Mouse (Mus musculus) heart, embryonic 16.5 days (tissue): ENCODE results near the gene Taok3. TPM values are rescaled to one million over a fixed set of nuclear protein-coding genes. Genes with fewer than 3 reads are reported as not detected.

Experiments
- ATAC-seq: fragments of 200-750 bp; cut with Nextera tagmentation; replicated peaks from 2 replicates; pipeline ENCODE4 v1.8.0; 2017; ENCODE audit warnings: moderate number of reproducible peaks; ENCODE audit not compliant: insufficient read depth, low FRiP score; ENCODE audit errors: extremely low read depth
- H3K27ac ChIP-seq: fragments of 300-500 bp; sonication (generic); 2 replicates; pipeline ENCODE4 v1.5.1; 2014; ENCODE audit warnings: mild to moderate bottlenecking, low read length, control low read depth, moderate library complexity
- H3K27me3 ChIP-seq: fragments of 300-500 bp; sonication (generic); 2 replicates; pipeline ENCODE4 v1.6.1; 2014; ENCODE audit warnings: low read length, mixed read lengths; ENCODE audit not compliant: control insufficient read depth, insufficient read depth
- H3K36me3 ChIP-seq: fragments of 300-500 bp; sonication (generic); 2 replicates; pipeline ENCODE4 v1.6.1; 2014; ENCODE audit not compliant: control insufficient read depth, insufficient read depth
- H3K4me1 ChIP-seq: fragments of 300-500 bp; sonication (generic); 2 replicates; pipeline ENCODE4 v1.6.1; 2014; ENCODE audit warnings: low read length, mixed read lengths; ENCODE audit not compliant: control insufficient read depth, insufficient read depth
- H3K4me2 ChIP-seq: fragments of 300-500 bp; sonication (generic); 2 replicates; pipeline ENCODE4 v1.6.1; 2014; ENCODE audit warnings: low read depth, mild to moderate bottlenecking, control low read depth, low read length
- H3K4me3 ChIP-seq: fragments of 300-500 bp; sonication (generic); 2 replicates; pipeline ENCODE4 v1.5.1; 2014; ENCODE audit warnings: mild to moderate bottlenecking, control low read depth, low read length
- H3K9ac ChIP-seq: fragments of 300-500 bp; sonication (generic); 2 replicates; pipeline ENCODE4 v1.6.1; 2014; ENCODE audit warnings: low read length, control low read depth
- H3K9me3 ChIP-seq: fragments of 300-500 bp; sonication (generic); replicated peaks from 2 replicates; pipeline ENCODE4 v1.6.1; 2016; ENCODE audit warnings: low read length; ENCODE audit not compliant: control insufficient read depth
- WGBS: fragments of 180-500 bp; shearing (Covaris S2); extraction: QIAGEN DNeasy Blood & Tissue Kit; methylation state at CpG from one replicate; pipeline ENCODE4 v1.1.7; 2014; 5-methylcytosine and 5-hydroxymethylcytosine counted together
- polyA plus RNA-seq: library from polyadenylated mRNA; unstranded; fragments of >200 nt; fragmentation: Nextera tagmentation; extraction: Ambion mirVana; gene quantifications from 2 replicates; pipeline ENCODE4 v1.2.1, GENCODE M21; 2015

Taok3 gene
- polyA plus RNA-seq, 1 experiment from 2014 or later: 19.2 TPM

DNA sequence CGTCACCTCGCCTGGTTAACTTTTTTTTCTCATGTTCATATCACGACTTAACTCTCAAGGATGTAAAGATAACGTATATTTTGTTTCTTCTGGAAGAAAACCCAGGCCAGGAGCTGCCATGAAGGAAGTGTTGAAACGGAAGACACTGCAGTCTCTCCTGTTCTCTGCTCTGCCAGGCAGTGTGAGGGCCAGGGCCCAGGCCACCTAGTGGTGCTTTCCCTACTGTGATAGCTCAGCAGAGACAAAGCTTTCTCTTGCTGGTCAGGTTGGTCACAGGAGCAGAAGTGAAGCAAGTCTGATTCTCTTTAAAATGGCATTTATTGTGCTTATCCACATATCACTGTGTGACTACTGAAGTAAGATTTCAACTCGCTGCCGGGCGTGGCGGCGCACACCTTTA lies 161.6 kb downstream of the Taok3 start:
- 91% methylated on average over 10 of the region's 10 CpGs for WGBS
- Histone ChIP-seq H3K36me3 (peaks cover 13% of the 10 kb centered on the region), H3K4me3 (no peak overlapping the region), H3K4me1 (peaks cover 28% of the 10 kb centered on the region), H3K9me3 (no peaks in the 10 kb centered on the region), H3K27me3 (no peaks in the 10 kb centered on the region), H3K27ac (no peak overlapping the region), H3K9ac (no peak overlapping the region), H3K4me2 (no peak overlapping the region)
- no peak for ATAC-seq

DNA sequence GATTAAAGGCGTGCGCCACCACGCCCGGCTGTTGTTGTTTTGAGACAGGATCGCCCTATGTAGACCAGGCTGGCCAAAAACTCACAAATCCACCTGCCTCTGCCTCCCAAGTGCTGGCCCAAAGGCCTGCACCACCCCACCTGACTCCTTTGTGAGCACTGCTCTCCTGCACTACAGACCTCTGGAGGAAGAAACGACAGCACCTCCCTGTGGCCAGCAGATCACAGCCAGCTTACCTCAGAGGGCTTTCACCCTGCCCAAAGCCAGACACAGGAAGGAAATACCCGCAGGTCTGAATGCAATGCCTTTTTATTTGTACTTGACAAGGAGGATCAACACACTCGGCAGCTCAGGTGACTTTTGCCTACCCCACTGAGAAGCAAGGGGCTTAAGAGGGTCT lies 162.4 kb downstream of the Taok3 start:
- Histone ChIP-seq H3K4me2 (no peak overlapping the region), H3K9me3 (no peaks in the 10 kb centered on the region), H3K4me1 (peaks cover 28% of the 10 kb centered on the region), H3K27me3 (no peaks in the 10 kb centered on the region), H3K4me3 (no peak overlapping the region), H3K36me3 (peaks cover 13% of the 10 kb centered on the region), H3K9ac (no peak overlapping the region), H3K27ac (no peak overlapping the region)
- no peak for ATAC-seq
- WGBS: 78% methylated on average over 8 of the region's 8 CpGs

DNA sequence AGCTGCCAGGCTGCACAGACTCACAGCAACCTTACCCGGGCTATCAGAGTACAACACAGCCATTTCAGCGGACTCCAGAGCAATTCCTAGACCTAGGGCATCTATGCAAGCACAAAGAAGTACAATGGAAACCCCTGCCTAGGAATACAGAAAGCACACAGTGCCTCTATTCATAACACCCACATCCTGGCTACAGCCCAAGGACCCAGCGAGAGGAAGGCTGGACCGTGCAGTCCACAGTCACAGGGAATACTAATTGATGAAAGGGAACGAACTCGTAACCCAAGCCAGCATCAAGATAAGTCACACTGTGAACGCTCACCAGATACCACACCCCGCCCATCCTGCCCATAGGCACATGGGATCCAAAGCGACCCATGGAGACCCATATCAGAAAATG lies 164.1 kb downstream of the Taok3 start:
- no peak overlapping the region for H3K4me2 ChIP-seq
- H3K27me3 ChIP-seq: no peaks in the 10 kb centered on the region
- H3K9me3 ChIP-seq: no peaks in the 10 kb centered on the region
- H3K4me3 ChIP-seq: no peak overlapping the region
- ATAC-seq: no peak
- no peak overlapping the region for H3K9ac ChIP-seq
- no peak overlapping the region for H3K27ac ChIP-seq
- 69% methylated on average over 9 of the region's 9 CpGs for WGBS
- H3K36me3 ChIP-seq: peaks cover 13% of the 10 kb centered on the region
- peaks cover 35% of the 10 kb centered on the region for H3K4me1 ChIP-seq

DNA sequence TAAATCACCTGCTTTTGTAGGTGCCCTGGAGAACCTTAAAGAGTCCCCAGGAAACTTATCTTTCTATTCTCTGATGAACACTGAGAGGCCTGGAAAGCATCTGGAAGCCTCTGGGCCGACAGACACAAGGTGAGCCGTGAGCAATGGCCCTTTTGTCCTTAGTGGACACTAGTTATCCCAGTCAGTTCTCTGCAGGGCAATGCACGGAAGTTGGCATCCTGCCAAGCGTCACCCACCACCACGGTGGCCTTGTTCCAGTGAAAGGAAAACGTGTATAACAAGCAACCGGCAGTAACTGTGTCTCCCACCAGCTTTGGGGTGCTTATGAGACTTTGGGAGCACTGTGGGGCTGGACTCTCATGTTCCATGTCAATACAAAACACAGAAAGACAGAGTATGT lies 164.8 kb downstream of the Taok3 start:
- Histone ChIP-seq H3K4me2 (no peak overlapping the region), H3K9me3 (no peaks in the 10 kb centered on the region), H3K36me3 (peaks cover 13% of the 10 kb centered on the region), H3K27ac (no peak overlapping the region), H3K4me1 (peaks cover 30% of the 10 kb centered on the region), H3K4me3 (no peak overlapping the region), H3K27me3 (no peaks in the 10 kb centered on the region), H3K9ac (no peak overlapping the region; the same call in 1 of the 2 replicates)
- 37% methylated on average over 7 of the region's 7 CpGs for WGBS
- no peak for ATAC-seq

DNA sequence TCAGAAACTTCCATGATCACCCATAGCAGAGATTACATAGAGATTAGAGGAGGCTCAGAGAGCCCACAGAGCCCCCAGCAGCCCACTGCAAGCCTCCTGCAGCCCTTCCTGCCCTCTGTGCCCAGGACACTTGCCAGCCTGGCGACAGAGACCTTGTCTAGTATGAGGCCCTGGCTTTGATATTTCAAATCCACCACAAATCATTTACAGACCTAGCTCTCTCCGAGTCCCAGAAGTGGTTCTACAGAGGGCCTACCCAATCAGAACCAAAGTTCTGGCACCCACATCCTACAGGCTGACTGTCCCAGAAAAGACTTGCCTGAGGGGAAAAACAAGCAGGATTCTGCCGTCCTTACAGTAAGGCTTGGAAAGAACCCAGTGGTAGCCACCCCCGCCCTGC lies 165.3 kb downstream of the Taok3 start:
- no peak overlapping the region for H3K4me3 ChIP-seq
- peaks cover 13% of the 10 kb centered on the region for H3K36me3 ChIP-seq
- no peak overlapping the region; the same call in 1 of the 2 replicates for H3K9ac ChIP-seq
- H3K9me3 ChIP-seq: 0 out of 2 replicates have a peak, but pooled peaks cover 2% of the 10 kb centered on the region
- H3K27ac ChIP-seq: no peak overlapping the region
- H3K4me2 ChIP-seq: no peak overlapping the region
- no peak for ATAC-seq
- H3K4me1 ChIP-seq: peaks cover 25% of the 10 kb centered on the region
- 82% methylated on average over 4 of the region's 4 CpGs for WGBS
- no peaks in the 10 kb centered on the region for H3K27me3 ChIP-seq

DNA sequence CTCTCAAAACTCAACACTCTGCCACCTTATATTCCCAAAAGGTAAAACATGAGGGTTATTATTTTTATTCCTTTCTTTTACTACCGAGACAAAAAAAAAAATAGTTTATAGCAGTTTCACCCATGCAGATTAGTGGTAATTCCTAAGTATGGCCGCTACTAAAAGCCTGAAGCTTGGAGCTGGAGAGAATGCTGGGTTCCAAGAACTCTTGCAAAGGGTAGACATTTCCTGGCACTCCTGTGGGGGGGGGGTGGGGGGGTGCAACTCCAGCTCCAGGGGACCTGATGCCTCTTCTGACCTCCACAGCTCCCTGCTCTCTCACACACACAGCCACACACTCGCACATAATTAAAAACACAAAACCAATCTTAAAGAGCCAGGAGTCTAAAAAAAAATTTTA lies 166.4 kb downstream of the Taok3 start:
- 43% methylated on average over 3 of the region's 3 CpGs for WGBS
- H3K27ac ChIP-seq: no peak overlapping the region
- H3K36me3 ChIP-seq: peaks cover 13% of the 10 kb centered on the region
- no peak for ATAC-seq
- H3K9me3 ChIP-seq: 0 out of 2 replicates have a peak, but pooled peaks cover 4% of the 10 kb centered on the region
- H3K4me1 ChIP-seq: peaks cover 24% of the 10 kb centered on the region
- peak overlapping the region; percentile 64 for H3K4me2 ChIP-seq
- peak overlapping the region; percentile 83 for H3K9ac ChIP-seq
- H3K27me3 ChIP-seq: no peaks in the 10 kb centered on the region
- H3K4me3 ChIP-seq: peak overlapping the region; percentile 76

DNA sequence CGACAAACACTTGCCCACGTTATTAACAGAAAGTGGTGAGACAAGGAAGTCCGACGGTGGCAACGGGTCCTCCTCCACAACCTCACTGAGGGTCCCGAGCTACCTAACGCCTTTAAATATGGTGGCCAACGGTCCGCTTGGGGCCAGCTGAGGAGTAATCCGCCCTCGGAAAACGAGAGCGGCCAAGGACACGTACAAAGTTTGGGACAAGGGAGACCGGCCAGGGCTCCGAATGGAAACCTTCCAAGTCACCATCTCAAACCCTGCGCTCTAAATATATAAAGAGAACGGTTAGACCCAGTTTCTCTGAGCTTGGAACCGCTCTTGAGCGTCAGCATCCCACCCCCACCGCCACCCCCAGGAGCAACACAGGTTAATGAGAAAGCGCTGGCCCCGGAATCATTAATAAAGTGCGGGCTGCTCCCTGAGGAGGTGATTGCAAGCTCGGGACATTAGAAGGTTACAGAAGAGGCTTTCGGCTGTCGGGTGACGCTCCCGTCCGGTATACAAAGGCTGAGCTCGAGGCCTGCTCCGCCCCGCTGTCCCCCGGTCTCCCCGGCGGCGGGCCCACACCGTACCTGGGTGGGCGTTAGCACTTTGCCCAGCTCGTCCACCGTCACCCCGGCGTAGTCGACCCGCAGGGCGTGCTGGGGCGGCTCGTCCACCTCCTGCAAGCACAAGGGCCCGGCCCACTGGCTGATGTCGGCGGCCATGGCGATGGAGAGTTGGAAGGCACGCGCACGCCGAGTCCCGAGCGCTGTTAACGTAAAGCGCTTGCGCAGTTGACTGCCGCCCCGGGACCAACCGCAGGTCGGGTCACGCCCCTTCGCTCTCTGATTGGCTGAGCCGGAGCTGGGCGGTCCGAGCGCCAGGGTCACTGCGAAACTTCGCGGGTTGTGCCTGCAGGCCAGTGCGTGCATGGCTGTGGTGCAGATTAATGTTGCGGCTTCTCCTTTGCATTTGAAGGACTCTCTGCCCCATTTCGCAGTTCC lies 167.2 kb downstream of the Taok3 start, which contains the start of gene Pebp1:
Pebp1 (minus strand) TSS at position 795 of the 992 bp plus-strand sequence.
- peak within 1 kb of the TSS; percentile 83 for H3K9ac ChIP-seq
- WGBS: 0% methylated on average over 72 of the region's 77 CpGs
- peak within 1 kb of the TSS; percentile 74 for H3K27ac ChIP-seq
- peaks cover 13% of the 10 kb centered on the region for H3K36me3 ChIP-seq
- peaks cover 24% of the 10 kb centered on the region for H3K4me1 ChIP-seq
- peak; percentile 98 for ATAC-seq
- H3K4me2 ChIP-seq: peak within 1 kb of the TSS; percentile 64
- no peaks in the 10 kb centered on the region for H3K27me3 ChIP-seq
- H3K9me3 ChIP-seq: 0 out of 2 replicates have a peak, but pooled peaks cover 6% of the 10 kb centered on the region
- H3K4me3 ChIP-seq: peak within 1 kb of the TSS; percentile 76

DNA sequence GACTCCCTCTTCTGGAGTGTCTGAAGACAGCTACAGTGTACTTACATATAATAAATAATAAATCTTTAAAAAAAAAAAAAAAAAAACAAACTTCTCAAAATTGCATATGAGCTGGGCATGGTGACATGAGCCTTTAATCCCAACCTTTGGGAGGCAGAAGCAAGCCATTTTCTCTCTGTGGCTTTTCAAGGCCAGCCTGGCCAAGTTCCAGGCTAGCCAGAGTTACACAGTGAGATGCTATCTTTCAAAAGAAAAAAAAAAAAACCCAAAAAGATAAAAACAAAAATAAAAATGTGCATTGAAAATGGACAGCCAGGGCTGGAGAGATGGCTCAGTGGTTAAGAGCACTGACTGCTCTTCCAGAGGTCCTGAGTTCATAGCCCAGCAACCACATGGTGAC lies 169.7 kb downstream of the Taok3 start:
- ATAC-seq: no peak

DNA sequence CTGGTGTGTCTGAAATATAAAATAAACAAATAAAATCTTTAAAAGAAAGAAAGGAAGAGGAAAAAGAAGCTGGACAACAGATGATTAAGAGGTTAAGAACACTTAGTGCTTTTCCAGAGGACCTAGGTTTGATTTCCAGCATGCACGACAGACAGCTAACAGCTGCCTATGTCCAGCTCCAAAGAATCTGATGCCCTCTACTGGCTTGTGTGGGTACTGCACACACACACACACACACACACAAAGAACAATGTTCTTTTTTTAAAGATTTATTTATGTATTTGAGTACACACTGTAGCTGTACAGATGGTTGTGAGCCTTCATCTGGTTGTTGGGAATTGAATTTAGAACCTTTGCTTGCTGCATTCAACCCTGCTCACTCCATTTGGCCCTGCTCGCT lies 170.2 kb downstream of the Taok3 start:
- ATAC-seq: no peak

More for the DNA sequence above, 169.7 kb downstream of the Taok3 start:
- Histone ChIP-seq H3K27me3 (no peaks in the 10 kb centered on the region), H3K4me3 (no peak overlapping the region), H3K4me1 (peaks cover 22% of the 10 kb centered on the region), H3K4me2 (no peak overlapping the region), H3K9ac (no peak overlapping the region), H3K36me3 (peaks cover 4% of the 10 kb centered on the region; the same call in 1 of the 2 replicates), H3K27ac (no peak overlapping the region), H3K9me3 (0 out of 2 replicates have a peak, but pooled peaks cover 6% of the 10 kb centered on the region)

More for the DNA sequence above, 170.2 kb downstream of the Taok3 start:
- Histone ChIP-seq H3K9ac (no peak overlapping the region), H3K4me2 (no peak overlapping the region), H3K4me3 (no peak overlapping the region), H3K27ac (no peak overlapping the region), H3K27me3 (no peaks in the 10 kb centered on the region), H3K36me3 (no peaks in the 10 kb centered on the region), H3K9me3 (0 out of 2 replicates have a peak, but pooled peaks cover 6% of the 10 kb centered on the region), H3K4me1 (peaks cover 17% of the 10 kb centered on the region)
- WGBS: 93% methylated on average over 2 of the region's 2 CpGs
